Mouse (Mus musculus) lung, adult 2 months (tissue): ENCODE results near the gene Zbtb44.

ENCODE experiments used
- CTCF ChIP-seq: fragments of 200-500 bp; IDR thresholded peaks from 2 replicates; pipeline ENCODE4 v1.5.1; 2011; ENCODE audit warnings: mild to moderate bottlenecking, low read length, control low read depth; ENCODE audit not compliant: insufficient read depth
- POLR2A ChIP-seq: fragments of 200-500 bp; IDR thresholded peaks from 2 replicates; pipeline ENCODE4 v1.6.1; 2011; ENCODE audit warnings: low read depth, mild to moderate bottlenecking, control low read depth, low read length, borderline replicate concordance; ENCODE audit errors: extremely low read depth

DNA sequence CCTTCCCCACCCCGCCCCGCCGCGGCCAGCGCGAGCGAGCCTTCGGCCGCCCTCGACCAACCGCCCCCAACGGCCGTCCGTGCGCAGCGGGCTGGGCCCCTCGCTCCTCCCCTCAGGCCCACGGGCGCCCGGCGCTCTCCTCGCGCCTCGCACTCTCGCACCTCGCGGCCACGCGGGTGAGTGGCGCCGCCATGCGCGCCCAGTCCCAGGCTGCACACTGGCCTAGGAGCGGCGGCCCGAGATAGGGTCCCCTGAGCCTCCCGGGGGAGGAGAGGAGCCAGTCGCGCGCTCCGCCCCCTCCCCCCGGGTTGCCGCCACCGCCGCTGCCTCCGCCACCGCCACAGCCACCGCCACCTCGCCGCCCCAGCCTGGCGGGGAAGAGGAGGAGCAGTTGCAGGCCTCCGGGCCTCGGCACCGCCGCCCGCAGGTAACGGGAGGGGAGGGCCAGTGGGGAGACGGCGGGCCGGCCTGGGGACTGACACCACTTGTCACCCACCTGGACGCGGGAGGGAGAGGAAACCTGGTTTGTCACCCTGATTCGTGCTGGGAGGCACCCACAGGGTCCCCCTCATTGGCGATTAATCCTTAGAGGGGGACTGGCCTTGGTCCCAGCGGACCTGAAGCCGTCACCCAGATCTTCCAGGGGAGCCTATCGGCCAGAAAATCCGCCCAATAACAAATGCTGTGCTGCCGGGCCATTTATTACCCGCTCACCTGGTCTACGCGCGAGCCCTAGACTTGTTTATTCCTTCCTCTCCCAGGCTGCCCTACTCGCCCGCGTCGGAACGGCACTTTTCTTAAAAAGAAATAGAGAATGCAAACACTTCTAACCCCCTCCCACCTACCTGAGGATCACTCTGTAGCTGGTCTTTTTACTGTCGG lies at the start of gene Zbtb44:
- TF ChIP-seq CTCF: no peak
- TF ChIP-seq POLR2A: no peak
